Mouse (Mus musculus) hindbrain, postnatal 0 days (tissue): ENCODE measurements around the gene Cd99l2. TPM values are rescaled to one million over a fixed set of nuclear protein-coding genes. Genes with fewer than 3 reads are reported as not detected.
"Not testable (repeated sequence)": the region's sequence is repeated elsewhere in the genome, so short reads cannot be mapped to it uniquely, and the experiment has no call there.

ENCODE experiments used
- ATAC-seq: fragments of 200-750 bp; cut with Nextera tagmentation; 2 replicates; pipeline ENCODE4 v1.8.0; 2017; ENCODE audit warnings: mild to moderate bottlenecking, moderate TSS enrichment, moderate library complexity
- DNase-seq: peaks from one replicate; pipeline ENCODE4 v3.0.0-alpha.2; 2015; ENCODE audit warnings: low spot score
- H3K27ac ChIP-seq: fragments of 300-500 bp; sonication (generic); 2 replicates; pipeline ENCODE4 v1.5.1; 2014; ENCODE audit warnings: mild to moderate bottlenecking
- H3K27me3 ChIP-seq: fragments of 300-500 bp; sonication (generic); 2 replicates; pipeline ENCODE4 v1.6.1; 2014; ENCODE audit warnings: low read length, mixed read lengths; ENCODE audit not compliant: insufficient read depth
- H3K36me3 ChIP-seq: fragments of 300-500 bp; sonication (generic); 2 replicates; pipeline ENCODE4 v1.6.1; 2014; ENCODE audit warnings: low read length, mixed read lengths; ENCODE audit not compliant: insufficient read depth
- H3K4me1 ChIP-seq: fragments of 300-500 bp; sonication (generic); 2 replicates; pipeline ENCODE4 v1.6.1; 2014; ENCODE audit warnings: antibody characterized with exemption, low read length, mixed read lengths; ENCODE audit not compliant: insufficient read depth
- H3K4me2 ChIP-seq: fragments of 300-500 bp; sonication (generic); 2 replicates; pipeline ENCODE4 v1.6.1; 2014; ENCODE audit warnings: low read depth, mild to moderate bottlenecking, low read length, moderate library complexity, mixed read lengths
- H3K4me3 ChIP-seq: fragments of 300-500 bp; sonication (generic); 2 replicates; pipeline ENCODE4 v1.5.1; 2014; ENCODE audit warnings: low read length
- H3K9ac ChIP-seq: fragments of 300-500 bp; sonication (generic); replicated peaks from 2 replicates; pipeline ENCODE4 v1.6.1; 2014; ENCODE audit warnings: mild to moderate bottlenecking, low read length, moderate library complexity, mixed read lengths
- H3K9me3 ChIP-seq: fragments of 300-500 bp; sonication (generic); 2 replicates; pipeline ENCODE4 v1.6.1; 2016; ENCODE audit warnings: low read length, mixed read lengths
- CTCF ChIP-seq: IDR thresholded peaks from 2 replicates; pipeline ENCODE4 v1.5.1; 2016; ENCODE audit warnings: antibody characterized with exemption, control low read depth, low read depth
- WGBS: fragments of 180-500 bp; shearing (Covaris S2); extraction: QIAGEN DNeasy Blood & Tissue Kit; methylation state at CpG from one replicate; pipeline ENCODE4 v1.1.7; 2014; 5-methylcytosine and 5-hydroxymethylcytosine counted together
- polyA plus RNA-seq: library from polyadenylated mRNA; unstranded; fragments of >200 nt; fragmentation: Nextera tagmentation; extraction: Ambion mirVana; gene quantifications from 2 replicates; pipeline ENCODE4 v1.2.1, GENCODE M21; 2015
- total RNA-seq: library from RNA; depleted of rRNA; stranded (reverse); fragments of >200 nt; gene quantifications from 2 replicates; pipeline ENCODE4 v1.2.3, GENCODE M21; 2014

The Cd99l2 gene
- total and polyA plus RNA-seq, 2 experiments from 2014 or later = 70.0 to 80.1 TPM

DNA sequence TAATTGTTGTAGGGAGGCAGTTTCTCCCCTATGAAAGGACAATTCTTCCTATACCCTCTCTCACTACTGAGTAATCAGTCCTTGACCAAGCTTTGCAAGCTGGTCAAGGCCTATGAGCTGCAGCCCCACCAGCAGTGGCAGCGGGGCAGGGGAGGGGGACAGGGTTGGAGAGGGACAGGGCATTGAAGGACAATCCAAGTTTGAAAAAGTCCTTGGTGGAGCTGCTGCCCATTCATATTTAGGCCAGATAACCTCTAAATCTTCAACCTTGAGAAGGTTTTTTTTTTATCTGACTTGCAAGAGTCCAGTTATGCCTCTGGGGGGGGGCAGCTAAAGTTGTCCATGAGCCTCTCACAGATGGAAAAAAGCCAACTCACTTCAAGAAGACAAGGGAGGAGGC lies 34.8 kb upstream of the Cd99l2 start:
- DNase-seq (no peak), ATAC-seq (no peak)
- Histone ChIP-seq H3K4me2 (no peak overlapping the region), H3K9ac (no peak overlapping the region), H3K27me3 (no peaks in the 10 kb centered on the region), H3K9me3 (no peaks in the 10 kb centered on the region), H3K4me1 (no peaks in the 10 kb centered on the region), H3K4me3 (no peak overlapping the region), H3K36me3 (no peaks in the 10 kb centered on the region), H3K27ac (no peak overlapping the region)
- TF ChIP-seq CTCF = no peak
- WGBS = 100% methylated on average over 1 of the region's 1 CpGs

DNA sequence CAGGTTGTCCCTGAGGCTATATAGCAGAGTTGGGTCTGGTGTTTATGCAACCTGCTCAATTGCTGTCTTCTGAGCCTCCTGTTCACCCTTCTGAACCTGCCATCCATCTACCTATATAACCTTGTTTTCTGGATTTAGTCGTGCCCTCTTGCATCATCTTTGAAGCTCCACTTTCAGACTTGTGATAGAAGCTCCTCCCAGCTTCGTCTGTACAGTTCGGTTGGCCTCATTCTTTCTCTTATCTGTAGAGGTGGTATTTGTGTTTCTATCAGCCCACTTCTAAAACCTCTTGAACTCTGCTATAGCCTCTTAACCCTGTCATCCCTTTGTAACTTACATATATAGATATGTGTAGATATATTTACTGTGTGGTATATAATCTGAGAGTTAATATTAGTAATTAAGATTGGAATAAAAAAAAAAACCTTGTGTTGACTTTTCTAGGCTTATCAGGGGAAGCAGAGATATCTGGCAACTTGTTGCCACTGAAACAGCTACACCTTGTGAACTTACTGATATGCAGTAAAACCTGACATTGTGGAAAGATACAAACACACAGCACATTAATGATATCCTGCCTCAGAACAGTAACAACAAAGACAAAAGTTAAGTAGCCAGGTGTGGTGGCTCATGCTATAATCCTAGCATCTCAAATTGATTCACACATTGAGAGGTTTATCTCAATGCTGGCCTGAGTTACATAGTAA lies 33.1 kb upstream of the Cd99l2 start:
- no peak for TF ChIP-seq CTCF
- no peak overlapping the region for H3K9ac ChIP-seq
- ATAC-seq (no peak), DNase-seq (no peak)
- no peak overlapping the region for H3K27ac ChIP-seq
- no peaks in the 10 kb centered on the region for H3K27me3 ChIP-seq
- no peaks in the 10 kb centered on the region for H3K9me3 ChIP-seq
- no peaks in the 10 kb centered on the region for H3K4me1 ChIP-seq
- H3K36me3 ChIP-seq = no peaks in the 10 kb centered on the region
- no peak overlapping the region for H3K4me3 ChIP-seq
- WGBS = 70% methylated on average over 3 of the region's 3 CpGs
- no peak overlapping the region for H3K4me2 ChIP-seq

DNA sequence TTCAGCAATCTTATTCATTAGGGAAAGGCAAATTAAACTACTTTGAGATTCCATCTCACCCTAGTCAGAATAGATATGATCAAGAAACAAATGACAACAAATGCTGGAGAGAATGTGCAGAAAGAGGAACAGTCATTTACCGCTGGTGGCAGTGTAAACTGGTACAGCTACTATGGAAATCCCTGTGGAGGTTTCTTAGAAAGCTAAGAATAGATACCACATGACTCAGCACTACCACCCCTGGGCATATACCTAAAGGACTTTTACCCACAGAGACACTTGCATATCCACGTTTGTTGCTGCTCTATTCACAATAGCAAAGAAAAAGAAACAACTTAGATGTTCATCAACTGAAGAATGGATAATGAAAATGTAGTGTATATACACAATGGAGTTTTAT lies 31.7 kb upstream of the Cd99l2 start:
- TF ChIP-seq CTCF = no peak
- no peak overlapping the region for H3K9ac ChIP-seq
- H3K4me1 ChIP-seq = no peaks in the 10 kb centered on the region
- no peaks in the 10 kb centered on the region for H3K36me3 ChIP-seq
- H3K27ac ChIP-seq = no peak overlapping the region
- ATAC-seq (no peak), DNase-seq (no peak)
- H3K4me2 ChIP-seq = no peak overlapping the region
- no peaks in the 10 kb centered on the region for H3K9me3 ChIP-seq
- H3K27me3 ChIP-seq = no peaks in the 10 kb centered on the region
- no peak overlapping the region for H3K4me3 ChIP-seq
- 73% methylated on average over 2 of the region's 2 CpGs for WGBS

DNA sequence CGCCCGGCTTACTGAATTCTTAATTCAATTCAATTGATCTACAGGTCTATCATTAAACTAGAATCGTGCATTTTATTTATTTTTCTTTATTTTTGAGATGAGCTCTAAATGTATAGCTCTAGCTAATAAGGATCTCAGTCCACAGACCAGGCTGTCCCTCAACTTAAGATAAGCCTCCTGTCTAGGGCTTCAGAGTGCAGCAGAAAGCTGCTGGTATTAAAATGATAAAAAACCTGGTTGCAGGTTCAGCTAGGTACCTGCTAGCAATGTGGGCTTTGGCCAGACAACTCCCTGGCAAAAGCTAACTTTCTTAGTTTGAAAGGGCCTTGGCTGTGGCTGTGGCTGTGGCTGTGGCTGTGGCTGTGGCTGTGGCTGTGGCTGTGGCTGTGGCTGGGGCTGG lies 30.2 kb upstream of the Cd99l2 start:
- TF ChIP-seq CTCF = no peak
- Histone ChIP-seq H3K36me3 (no peaks in the 10 kb centered on the region), H3K4me1 (no peaks in the 10 kb centered on the region), H3K9ac (no peak overlapping the region), H3K27me3 (no peaks in the 10 kb centered on the region), H3K27ac (no peak overlapping the region), H3K9me3 (no peaks in the 10 kb centered on the region), H3K4me3 (no peak overlapping the region), H3K4me2 (no peak overlapping the region)
- ATAC-seq (no peak), DNase-seq (no peak)
- WGBS = 90% methylated on average over 3 of the region's 3 CpGs

DNA sequence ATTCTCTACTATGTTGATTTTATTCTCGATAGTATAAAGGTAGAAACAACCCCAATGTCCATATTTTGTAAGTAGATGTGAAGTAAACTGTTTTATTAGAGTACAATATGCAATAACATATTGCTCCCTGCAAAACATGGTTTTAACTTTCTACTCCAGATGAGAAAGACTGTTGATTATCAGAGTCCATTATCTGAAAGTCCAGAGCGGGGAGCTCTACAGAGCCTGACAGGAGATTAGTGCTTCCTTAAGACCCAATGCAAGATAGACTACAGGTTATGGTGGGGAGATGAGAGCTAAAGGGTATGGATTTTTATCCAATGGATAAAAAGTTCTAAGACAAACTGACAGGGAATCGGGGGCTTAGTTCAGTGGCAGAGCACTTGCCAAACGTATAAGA lies 26.6 kb upstream of the Cd99l2 start:
- ATAC-seq (no peak), DNase-seq (no peak)
- no peak overlapping the region for H3K4me3 ChIP-seq
- no peak for TF ChIP-seq CTCF
- H3K4me2 ChIP-seq = no peak overlapping the region
- no peaks in the 10 kb centered on the region for H3K9me3 ChIP-seq
- H3K27ac ChIP-seq = no peak overlapping the region
- WGBS = 77% methylated on average over 4 of the region's 4 CpGs
- no peaks in the 10 kb centered on the region for H3K36me3 ChIP-seq
- H3K4me1 ChIP-seq = no peaks in the 10 kb centered on the region
- H3K27me3 ChIP-seq = no peaks in the 10 kb centered on the region
- H3K9ac ChIP-seq = no peak overlapping the region

DNA sequence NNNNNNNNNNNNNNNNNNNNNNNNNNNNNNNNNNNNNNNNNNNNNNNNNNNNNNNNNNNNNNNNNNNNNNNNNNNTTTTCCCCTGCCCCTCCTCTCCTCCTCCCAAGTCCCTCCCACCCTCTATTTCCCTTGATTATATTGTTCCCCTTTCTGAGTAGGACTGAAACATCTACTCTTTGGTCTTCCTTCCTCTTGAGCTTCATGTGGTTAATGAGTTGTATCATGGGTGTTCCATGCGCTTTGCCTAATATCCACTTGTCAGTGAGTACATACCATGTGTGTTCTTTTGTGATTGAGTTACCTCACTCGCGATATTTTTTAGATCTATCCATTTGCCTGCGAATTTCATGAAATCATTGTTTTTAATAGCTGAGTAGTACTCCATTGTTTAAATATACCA lies 13.9 kb upstream of the Cd99l2 start:
- H3K4me1 ChIP-seq, H3K9me3 ChIP-seq, H3K27me3 ChIP-seq, H3K36me3 ChIP-seq, H3K4me3 ChIP-seq, H3K27ac ChIP-seq, DNase-seq, H3K4me2 ChIP-seq, H3K9ac ChIP-seq, ATAC-seq: not testable (repeated sequence)
- WGBS = 88% methylated on average over 4 of the region's 4 CpGs

DNA sequence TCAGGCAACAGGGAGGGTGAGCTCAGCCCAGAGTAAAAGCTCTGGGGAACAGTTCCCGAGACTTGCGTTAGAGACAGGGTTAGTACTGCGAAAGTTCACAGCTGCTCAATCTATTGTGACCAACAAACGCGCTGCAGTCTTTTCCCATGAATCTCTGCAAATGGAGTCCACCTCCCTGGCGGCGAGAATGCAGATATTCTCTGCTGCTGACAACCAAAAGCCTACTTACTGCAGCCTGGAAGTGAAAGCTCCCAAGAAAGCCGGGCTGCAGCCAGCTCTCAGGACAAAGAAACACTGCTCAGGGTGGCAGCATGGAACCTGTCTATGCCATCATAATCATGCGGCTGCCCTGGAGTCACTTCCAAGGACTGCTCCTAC lies 619 bp upstream of the Cd99l2 start:
- WGBS = 30% methylated on average over 9 of the region's 9 CpGs
- no peaks in the 10 kb centered on the region for H3K36me3 ChIP-seq

More for the DNA sequence above, 619 bp upstream of the Cd99l2 start:
- TF ChIP-seq CTCF = peak; percentile 41
- DNase-seq = peak; percentile 64
- Histone ChIP-seq H3K27ac (peak overlapping the region; percentile 88), H3K4me3 (peak overlapping the region; percentile 51), H3K9ac (peak overlapping the region; percentile 64), H3K9me3 (no peaks in the 10 kb centered on the region), H3K4me2 (peak overlapping the region; percentile 65), H3K4me1 (no peaks in the 10 kb centered on the region), H3K27me3 (no peaks in the 10 kb centered on the region)
- peak; percentile 55 for ATAC-seq
